ENCODE assay signal across 42 mouse cellular contexts in the genomic region with DNA sequence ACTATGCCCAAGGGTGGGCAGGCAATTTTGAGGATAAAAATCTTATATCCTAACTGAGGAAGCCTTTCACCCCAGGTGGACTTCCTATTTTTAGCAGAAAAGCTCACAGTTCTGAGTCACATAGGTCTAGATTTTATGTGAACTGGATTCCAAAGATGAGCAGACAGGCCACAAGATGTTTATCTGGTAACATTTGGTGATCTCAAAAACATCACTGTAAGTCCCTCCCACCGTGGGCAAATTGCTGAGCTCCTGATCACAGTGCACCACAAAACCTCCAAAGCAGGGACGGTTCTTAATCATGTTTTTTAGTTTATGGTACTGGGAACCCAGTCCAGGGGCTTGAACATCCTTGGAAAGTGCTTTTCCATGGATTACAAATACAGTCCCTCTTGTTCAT. TPM values are rescaled to one million over a fixed set of nuclear protein-coding genes. Genes with fewer than 3 reads are reported as not detected.
DNase-seq lines count a peak whose midpoint lies in the region; ATAC-seq and TF ChIP-seq lines count a peak whose summit lies in the region.
"Had no signal": no experiment of that assay in that cellular context is flagged by ENCODE, and none has a peak within 500 bp of the region (broad histone marks: within the 10 kb centered on the region; RNA-seq: fewer than 3 reads in every experiment).

No protein-coding gene starts in this region.

- no peaks in the 10 kb centered on the region for H3K9me3 ChIP-seq in liver, embryonic 12.5 days (replicated peaks)
- no peaks in the 10 kb centered on the region for H3K9me3 ChIP-seq in liver, postnatal 0 days (ENCODE audit: low read length)
- no peaks in the 10 kb centered on the region for H3K9me3 ChIP-seq in hindbrain, postnatal 0 days (ENCODE audit: low read length)
- H3K9me3 ChIP-seq: embryonic facial prominence, embryonic 13.5 days; forebrain, embryonic 13.5 days; hindbrain, embryonic 12.5 days; kidney, embryonic 15.5 days; midbrain, embryonic 10.5 days; midbrain, embryonic 15.5 days had no signal

- H3K36me3 ChIP-seq in liver, embryonic 12.5 days: peaks cover 75% of the 10 kb centered on the region
- peaks cover 29% of the 10 kb centered on the region for H3K36me3 ChIP-seq in liver, postnatal 0 days (replicated peaks; ENCODE audit: insufficient read depth, low read length)
- H3K36me3 ChIP-seq in hindbrain, postnatal 0 days (ENCODE audit: insufficient read depth, low read length): no peaks in the 10 kb centered on the region
- H3K36me3 ChIP-seq: embryonic facial prominence, embryonic 13.5 days; hindbrain, embryonic 12.5 days; midbrain, embryonic 10.5 days; midbrain, embryonic 15.5 days had no signal

- peak; percentile 32 for DNase-seq in cerebellum, adult 9-10 months
- DNase-seq in cerebellum, adult 11-12 months: no peak
- DNase-seq in liver, postnatal 0 days: no peak
- no peak for DNase-seq in hindbrain, postnatal 0 days (ENCODE audit: low spot score)
- DNase-seq in layer of hippocampus, postnatal 36 days: no peak
- no peak for DNase-seq in kidney, adult 8-10 months
- DNase-seq: adrenal gland, adult 8-10 months; cerebellum, adult 11 months; cerebellum, postnatal 10 days; gastrocnemius, postnatal 25 days; heart, adult 11 months; heart, postnatal 36 days; kidney, postnatal 25 days; left cerebral cortex, postnatal 4 days; lung, embryonic 14.5 days; lung, postnatal 14 days; right cerebral cortex, postnatal 4 days had no signal

- H3K4me1 ChIP-seq in bone marrow macrophage, adult 2 months (ENCODE audit: control insufficient read depth, insufficient read depth, low read length): peaks cover 56% of the 10 kb centered on the region
- H3K4me1 ChIP-seq in liver, embryonic 12.5 days: peaks cover 99% of the 10 kb centered on the region
- peaks cover 71% of the 10 kb centered on the region for H3K4me1 ChIP-seq in liver, postnatal 0 days (ENCODE audit: insufficient read depth)
- 0 out of 2 replicates have a peak, but pooled peaks cover 6% of the 10 kb centered on the region for H3K4me1 ChIP-seq in hindbrain, postnatal 0 days (ENCODE audit: insufficient read depth, low read length)
- H3K4me1 ChIP-seq: embryonic facial prominence, embryonic 13.5 days; forebrain, embryonic 13.5 days; hindbrain, embryonic 12.5 days; midbrain, embryonic 15.5 days had no signal

- H3K27me3 ChIP-seq in liver, embryonic 12.5 days (replicated peaks): no peaks in the 10 kb centered on the region
- no peaks in the 10 kb centered on the region for H3K27me3 ChIP-seq in liver, postnatal 0 days (ENCODE audit: insufficient read depth, low read length)
- no peaks in the 10 kb centered on the region for H3K27me3 ChIP-seq in hindbrain, postnatal 0 days (ENCODE audit: insufficient read depth, low read length)
- H3K27me3 ChIP-seq: CH12.LX; embryonic facial prominence, embryonic 13.5 days; forebrain, embryonic 13.5 days; hindbrain, embryonic 12.5 days; kidney, embryonic 15.5 days had no signal

- ATAC-seq in liver, embryonic 12.5 days: no peak
- ATAC-seq in liver, postnatal 0 days: no peak
- no peak for ATAC-seq in hindbrain, postnatal 0 days
- ATAC-seq: forebrain, embryonic 13.5 days; intestine, postnatal 0 days; midbrain, embryonic 15.5 days had no signal

- TF ChIP-seq POLR2A in bone marrow macrophage, adult 2 months (IDR thresholded peaks at IDR 0.05; ENCODE audit: borderline replicate concordance, low read depth, low read length): no peak

- 43% methylated on average over 2 of the region's 2 CpGs for WGBS in liver, embryonic 12.5 days (ENCODE audit: insufficient replicate concordance)
- WGBS in liver, postnatal 0 days (ENCODE audit: insufficient replicate concordance): 47% methylated on average over 2 of the region's 2 CpGs
- 86% methylated on average over 2 of the region's 2 CpGs for WGBS in hindbrain, postnatal 0 days

- H3K4me2 ChIP-seq in liver, embryonic 12.5 days: peak overlapping the region; percentile 73
- peak overlapping the region; percentile 67 for H3K4me2 ChIP-seq in liver, postnatal 0 days (ENCODE audit: low read depth, low read length)
- no peak overlapping the region for H3K4me2 ChIP-seq in hindbrain, postnatal 0 days (ENCODE audit: low read depth, low read length)
- H3K4me2 ChIP-seq: embryonic facial prominence, embryonic 13.5 days; forebrain, embryonic 13.5 days; heart, embryonic 11.5 days; hindbrain, embryonic 12.5 days; kidney, embryonic 15.5 days; lung, embryonic 14.5 days; midbrain, embryonic 15.5 days had no signal

- TF ChIP-seq CTCF in bone marrow macrophage, adult 2 months (IDR thresholded peaks at IDR 0.05; ENCODE audit: low read depth, low read length): no peak
- TF ChIP-seq CTCF in liver, postnatal 0 days (IDR thresholded peaks at IDR 0.05; ENCODE audit: low read depth): no peak
- TF ChIP-seq CTCF in hindbrain, postnatal 0 days (IDR thresholded peaks at IDR 0.05; ENCODE audit: low read depth): no peak

- H3K4me3 ChIP-seq in bone marrow macrophage, adult 2 months (ENCODE audit: insufficient read depth, low read length): no peak overlapping the region
- no peak overlapping the region for H3K4me3 ChIP-seq in liver, embryonic 12.5 days
- H3K4me3 ChIP-seq in liver, postnatal 0 days (ENCODE audit: low read depth, low read length): no peak overlapping the region
- no peak overlapping the region for H3K4me3 ChIP-seq in hindbrain, postnatal 0 days (ENCODE audit: low read length)
- H3K4me3 ChIP-seq: embryonic facial prominence, embryonic 13.5 days; forebrain, embryonic 13.5 days; hindbrain, embryonic 12.5 days; kidney, embryonic 15.5 days; left cerebral cortex, adult 2 months; midbrain, embryonic 10.5 days; midbrain, embryonic 15.5 days had no signal

- H3K9ac ChIP-seq in liver, embryonic 12.5 days: peak overlapping the region; percentile 74
- peak overlapping the region; percentile 35 for H3K9ac ChIP-seq in liver, postnatal 0 days (replicated peaks)
- H3K9ac ChIP-seq in hindbrain, postnatal 0 days (replicated peaks; ENCODE audit: low read length): no peak overlapping the region
- H3K9ac ChIP-seq: embryonic facial prominence, embryonic 13.5 days; forebrain, embryonic 13.5 days; hindbrain, embryonic 12.5 days; kidney, embryonic 15.5 days; lung, embryonic 14.5 days; midbrain, embryonic 15.5 days had no signal

- TF ChIP-seq EP300 in liver, postnatal 0 days (IDR thresholded peaks at IDR 0.05; ENCODE audit: low read depth): no peak

- H3K27ac ChIP-seq in bone marrow macrophage, adult 2 months (ENCODE audit: insufficient read depth, low read depth, low read length): peak overlapping the region; percentile 22; the same call in 1 of the 2 replicates
- H3K27ac ChIP-seq in liver, embryonic 12.5 days: peak overlapping the region; percentile 98
- H3K27ac ChIP-seq in liver, postnatal 0 days (ENCODE audit: low read depth): peak overlapping the region; percentile 89
- H3K27ac ChIP-seq in hindbrain, postnatal 0 days: no peak overlapping the region
- H3K27ac ChIP-seq: embryonic facial prominence, embryonic 13.5 days; forebrain, embryonic 13.5 days; hindbrain, embryonic 12.5 days; kidney, embryonic 15.5 days; left cerebral cortex, adult 2 months; midbrain, embryonic 10.5 days; midbrain, embryonic 15.5 days had no signal

RNA-seq across cellular contexts. Expression of gene Stom, which starts 7.7 kb away (rescaled TPM):
- 350 and 351 TPM in 2 replicates for polyA plus RNA-seq in bone marrow macrophage, adult 2 months (2012; ENCODE audit: insufficient read depth, insufficient read length, missing spikeins)
- 134 TPM in 2 replicates for polyA plus RNA-seq in liver, embryonic 12.5 days (2016; fragmentation: Nextera tagmentation; extraction: Ambion mirVana)
- polyA plus RNA-seq in liver, postnatal 0 days (2015; fragmentation: Nextera tagmentation; extraction: Ambion mirVana): 77.1 and 86.3 TPM in 2 replicates
- total RNA-seq in hindbrain, postnatal 0 days (2014; rRNA removed): 33.2 and 35.5 TPM in 2 replicates
- polyA plus RNA-seq in hindbrain, postnatal 0 days (2015; fragmentation: Nextera tagmentation; extraction: Ambion mirVana): 30.8 and 32.1 TPM in 2 replicates
- 1 to 10 TPM; 8.6 to 8.7 TPM for total RNA-seq in layer of hippocampus, postnatal 36 days (2021)

RNA-seq across cellular contexts. Expression of gene 4930568D16Rik, which starts 38.5 kb away (rescaled TPM):
- polyA plus RNA-seq in bone marrow macrophage, adult 2 months (2012; ENCODE audit: insufficient read depth, insufficient read length, missing spikeins): not detected in 2 replicates
- not detected in 2 replicates for polyA plus RNA-seq in liver, embryonic 12.5 days (2016; fragmentation: Nextera tagmentation; extraction: Ambion mirVana)
- not detected in 2 replicates for polyA plus RNA-seq in liver, postnatal 0 days (2015; fragmentation: Nextera tagmentation; extraction: Ambion mirVana)
- total RNA-seq in hindbrain, postnatal 0 days (2014; rRNA removed): not detected in 2 replicates
- not detected in 2 replicates for polyA plus RNA-seq in hindbrain, postnatal 0 days (2015; fragmentation: Nextera tagmentation; extraction: Ambion mirVana)
- total RNA-seq in layer of hippocampus, postnatal 36 days (2021): not detected
- total RNA-seq: adrenal gland, adult 8-10 months; adrenal gland, postnatal 4 days; CH12.LX; common myeloid progenitor, adult 5-6 weeks; ES-E14; gastrocnemius, adult 18-20 months; gastrocnemius, postnatal 25 days; heart, postnatal 36 days; layer of hippocampus, adult 18-20 months; layer of hippocampus, postnatal 10 days; left cerebral cortex, adult 2 months; left cerebral cortex, postnatal 4 days; megakaryocyte progenitor cell, adult 5-6 weeks; neutrophil, adult 5-6 weeks had no signal
- polyA plus RNA-seq: embryonic facial prominence, embryonic 13.5 days; forebrain, embryonic 13.5 days; heart, embryonic 11.5 days; heart, embryonic 16.5 days; hindbrain, embryonic 12.5 days; intestine, postnatal 0 days; kidney, embryonic 15.5 days; limb, embryonic 14.5 days; lung, embryonic 14.5 days; midbrain, embryonic 10.5 days; midbrain, embryonic 15.5 days; neural tube, embryonic 11.5 days; spleen, adult 2 months; urinary bladder, adult 2 months had no signal
